ENCODE assay signal across 17 mouse cellular contexts in the genomic region with DNA sequence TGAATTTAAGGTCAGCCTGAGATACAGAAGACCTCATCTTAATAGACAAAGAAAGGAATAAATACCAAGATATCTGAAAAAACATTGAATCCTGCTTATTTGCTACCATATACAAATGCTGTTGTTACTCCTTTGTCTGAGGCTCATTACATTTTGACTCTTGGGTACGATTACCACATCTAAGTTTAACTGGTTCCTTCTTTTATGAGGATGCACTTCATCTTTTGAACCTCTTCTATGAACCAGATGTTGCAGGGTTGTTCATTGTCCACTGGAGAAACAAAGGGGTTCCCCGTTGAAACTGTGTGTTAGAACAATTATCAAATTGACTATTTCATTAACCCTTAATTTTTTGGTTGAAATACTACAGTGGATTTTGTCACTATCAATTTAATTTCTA.
DNase-seq lines count a peak whose midpoint lies in the region; ATAC-seq lines count a peak whose summit lies in the region.
"Had no signal": no experiment of that assay in that cellular context is flagged by ENCODE, and none has a peak within 500 bp of the region (broad histone marks: within the 10 kb centered on the region; RNA-seq: fewer than 3 reads in every experiment).

No protein-coding gene starts in this region.

- peak; percentile 64 for ATAC-seq in granulocyte monocyte progenitor cell, adult 5-6 weeks (replicated peaks; ENCODE audit: poor library complexity, severe bottlenecking)
- peak; percentile 69 for ATAC-seq in megakaryocyte, adult 5-6 weeks (ENCODE audit: poor library complexity, severe bottlenecking)
- no peak for ATAC-seq in megakaryocyte progenitor cell, adult 5-6 weeks (replicated peaks; ENCODE audit: poor library complexity)
- ATAC-seq: activated CD4-positive, CD25-positive, alpha-beta regulatory T cell, adult 4 months; CD4-positive, CD25-positive, alpha-beta regulatory T cell, adult 4 months; Patski had no signal

- no peak for DNase-seq in gastrocnemius, postnatal 4 days (ENCODE audit: low spot score in 2 of 2)
- DNase-seq: adrenal gland, adult 2 months; adrenal gland, adult 8-10 months; adrenal gland, postnatal 10 days; adrenal gland, postnatal 14 days; adrenal gland, postnatal 25 days; adrenal gland, postnatal 36 days; B cell, adult 2 months; cerebellum, adult 11 months; cerebellum, adult 11-12 months; cerebellum, adult 18-20 months had no signal
